Mouse (Mus musculus) CD8-positive naive resting alpha-beta T cell, adult 2 months (primary cell): ENCODE data around the gene Gcc1.

Source experiments
- DNase-seq, 2 experiments: peaks; one replicate each; pipeline ENCODE4 v3.0.0; 2022; ENCODE audit warnings: low read depth in 2 of 2, low spot score in 2 of 2

Gcc1 gene

GRCm38 (mm10) chr6:28422651-28423290, 5.4 kb downstream of the Gcc1 start:
- DNase-seq, result no peak

- peak; percentile 96 to 98 for DNase-seq
Observed at GRCm38 (mm10) chr6:28421469-28422000, 6.7 kb downstream of the Gcc1 start.

- no peak for DNase-seq
Observed at GRCm38 (mm10) chr6:28420865-28421264, 7.3 kb downstream of the Gcc1 start.

GRCm38 (mm10) chr6:28420361-28420760, 7.8 kb downstream of the Gcc1 start:
- DNase-seq, result no peak

- DNase-seq, result no peak
Observed at GRCm38 (mm10) chr6:28419673-28420072, 8.5 kb downstream of the Gcc1 start.

GRCm38 (mm10) chr6:28418449-28418848, 9.7 kb downstream of the Gcc1 start:
- no peak for DNase-seq

GRCm38 (mm10) chr6:28416981-28417380, 11.2 kb downstream of the Gcc1 start:
- DNase-seq, result no peak

GRCm38 (mm10) chr6:28411236-28411635, 17.0 kb downstream of the Gcc1 start:
- DNase-seq, result no peak

- DNase-seq, result peak in 1 of 2 experiments; percentile 19
Observed at GRCm38 (mm10) chr6:28410053-28410452, 18.1 kb downstream of the Gcc1 start.

GRCm38 (mm10) chr6:28399791-28400190, 28.4 kb downstream of the Gcc1 start:
- no peak for DNase-seq

- DNase-seq, result no peak
Observed at GRCm38 (mm10) chr6:28398726-28399125, 29.5 kb downstream of the Gcc1 start.

- DNase-seq, result peak in 1 of 2 experiments; percentile 29
Observed at GRCm38 (mm10) chr6:28397681-28398203, 30.4 kb downstream of the Gcc1 start, which contains the start of gene Zfp800. TSS of gene Zfp800 (minus strand) at chr6:28398005.

GRCm38 (mm10) chr6:28396853-28397457, 31.2 kb downstream of the Gcc1 start:
- DNase-seq, result no peak

- no peak for DNase-seq
Observed at GRCm38 (mm10) chr6:28396051-28396852, 31.9 kb downstream of the Gcc1 start.

GRCm38 (mm10) chr6:28389038-28389437, 39.2 kb downstream of the Gcc1 start:
- DNase-seq, result no peak

GRCm38 (mm10) chr6:28385169-28385568, 43.0 kb downstream of the Gcc1 start:
- no peak for DNase-seq

- no peak for DNase-seq
Observed at GRCm38 (mm10) chr6:28381983-28382382, 46.2 kb downstream of the Gcc1 start.

GRCm38 (mm10) chr6:28369966-28370683, 58.1 kb downstream of the Gcc1 start:
- DNase-seq, result no peak

- DNase-seq, result no peak
Observed at GRCm38 (mm10) chr6:28367575-28367974, 60.6 kb downstream of the Gcc1 start.
